Mouse (Mus musculus): ENCODE data around the gene Gm853. TPM values are rescaled to one million over a fixed set of nuclear protein-coding genes. Genes with fewer than 3 reads are reported as not detected.

Gm853 gene
- polyA plus RNA-seq, 1 experiment from 2014 or later: not detected

- Histone ChIP-seq H3K4me3 (ENCODE audit: low read depth, low read length) (no peak overlapping the region), H3K36me3 (ENCODE audit: control insufficient read depth, insufficient read depth, low read length) (no peaks in the 10 kb centered on the region), H3K9ac (ENCODE audit: low read length) (no peak overlapping the region), H3K4me2 (ENCODE audit: low read depth, low read length, severe bottlenecking) (no peak overlapping the region), H3K27me3 (ENCODE audit: control insufficient read depth, insufficient read depth, low read length) (no peaks in the 10 kb centered on the region), H3K27ac (ENCODE audit: low read depth, low read length) (no peak overlapping the region), H3K9me3 (ENCODE audit: control insufficient read depth, low read length) (no peaks in the 10 kb centered on the region; the same call in 1 of the 2 replicates), H3K4me1 (replicated peaks; ENCODE audit: control insufficient read depth, insufficient read depth, low read length) (no peaks in the 10 kb centered on the region)
- no peak for ATAC-seq (replicated peaks; ENCODE audit: low FRiP score)
- WGBS: 86% methylated on average over 2 of the region's 2 CpGs
- no peak for DNase-seq (ENCODE audit: low spot score)
These were observed 10.3 kb downstream of the Gm853 start for GRCm38 (mm10) chr4:130211870-130212269.

GRCm38 (mm10) chr4:130198694-130199670, 23.2 kb downstream of the Gm853 start:
- H3K36me3 ChIP-seq (ENCODE audit: control insufficient read depth, insufficient read depth, low read length): no peaks in the 10 kb centered on the region
- H3K4me2 ChIP-seq (ENCODE audit: low read depth, low read length, severe bottlenecking): peak overlapping the region; percentile 52
- peak overlapping the region; percentile 24 for H3K4me3 ChIP-seq (ENCODE audit: low read depth, low read length)
- DNase-seq (ENCODE audit: low spot score) (peak; percentile 92), ATAC-seq (replicated peaks; ENCODE audit: low FRiP score) (peak; percentile 55)
- H3K9me3 ChIP-seq (ENCODE audit: control insufficient read depth, low read length): no peaks in the 10 kb centered on the region
- H3K9ac ChIP-seq (ENCODE audit: low read length): peak overlapping the region; percentile 35; the same call in 1 of the 2 replicates
- H3K27me3 ChIP-seq (ENCODE audit: control insufficient read depth, insufficient read depth, low read length): no peaks in the 10 kb centered on the region
- no peak overlapping the region for H3K27ac ChIP-seq (ENCODE audit: low read depth, low read length)
- no peaks in the 10 kb centered on the region for H3K4me1 ChIP-seq (replicated peaks; ENCODE audit: control insufficient read depth, insufficient read depth, low read length)
- 15% methylated on average over 35 of the region's 35 CpGs for WGBS

GRCm38 (mm10) chr4:130196542-130196941, 25.7 kb downstream of the Gm853 start:
- DNase-seq (ENCODE audit: low spot score) (no peak), ATAC-seq (replicated peaks; ENCODE audit: low FRiP score) (no peak)
- Histone ChIP-seq H3K9me3 (ENCODE audit: control insufficient read depth, low read length) (no peaks in the 10 kb centered on the region), H3K4me2 (ENCODE audit: low read depth, low read length, severe bottlenecking) (no peak overlapping the region), H3K9ac (ENCODE audit: low read length) (no peak overlapping the region), H3K27ac (ENCODE audit: low read depth, low read length) (no peak overlapping the region), H3K4me3 (ENCODE audit: low read depth, low read length) (no peak overlapping the region), H3K4me1 (replicated peaks; ENCODE audit: control insufficient read depth, insufficient read depth, low read length) (no peaks in the 10 kb centered on the region), H3K27me3 (ENCODE audit: control insufficient read depth, insufficient read depth, low read length) (no peaks in the 10 kb centered on the region), H3K36me3 (ENCODE audit: control insufficient read depth, insufficient read depth, low read length) (no peaks in the 10 kb centered on the region)
- 85% methylated on average over 8 of the region's 8 CpGs for WGBS

GRCm38 (mm10) chr4:130195924-130196323, 26.3 kb downstream of the Gm853 start:
- Histone ChIP-seq H3K27ac (ENCODE audit: low read depth, low read length) (no peak overlapping the region), H3K4me2 (ENCODE audit: low read depth, low read length, severe bottlenecking) (no peak overlapping the region), H3K4me1 (replicated peaks; ENCODE audit: control insufficient read depth, insufficient read depth, low read length) (no peaks in the 10 kb centered on the region), H3K4me3 (ENCODE audit: low read depth, low read length) (no peak overlapping the region), H3K36me3 (ENCODE audit: control insufficient read depth, insufficient read depth, low read length) (no peaks in the 10 kb centered on the region), H3K9me3 (ENCODE audit: control insufficient read depth, low read length) (no peaks in the 10 kb centered on the region), H3K27me3 (ENCODE audit: control insufficient read depth, insufficient read depth, low read length) (no peaks in the 10 kb centered on the region), H3K9ac (ENCODE audit: low read length) (no peak overlapping the region)
- ATAC-seq (replicated peaks; ENCODE audit: low FRiP score) (no peak), DNase-seq (ENCODE audit: low spot score) (no peak)
- WGBS: 78% methylated on average over 13 of the region's 13 CpGs

GRCm38 (mm10) chr4:130192266-130192665, 29.9 kb downstream of the Gm853 start:
- Histone ChIP-seq H3K27ac (ENCODE audit: low read depth, low read length) (no peak overlapping the region), H3K9me3 (ENCODE audit: control insufficient read depth, low read length) (no peaks in the 10 kb centered on the region), H3K4me2 (ENCODE audit: low read depth, low read length, severe bottlenecking) (no peak overlapping the region), H3K4me3 (ENCODE audit: low read depth, low read length) (no peak overlapping the region), H3K27me3 (ENCODE audit: control insufficient read depth, insufficient read depth, low read length) (no peaks in the 10 kb centered on the region), H3K36me3 (ENCODE audit: control insufficient read depth, insufficient read depth, low read length) (no peaks in the 10 kb centered on the region), H3K9ac (ENCODE audit: low read length) (no peak overlapping the region), H3K4me1 (replicated peaks; ENCODE audit: control insufficient read depth, insufficient read depth, low read length) (no peaks in the 10 kb centered on the region)
- 75% methylated on average over 9 of the region's 9 CpGs for WGBS
- DNase-seq (ENCODE audit: low spot score) (no peak), ATAC-seq (replicated peaks; ENCODE audit: low FRiP score) (no peak)

- H3K27ac ChIP-seq (ENCODE audit: low read depth, low read length): no peak overlapping the region
- no peak overlapping the region for H3K4me2 ChIP-seq (ENCODE audit: low read depth, low read length, severe bottlenecking)
- H3K4me1 ChIP-seq (replicated peaks; ENCODE audit: control insufficient read depth, insufficient read depth, low read length): no peaks in the 10 kb centered on the region
- ATAC-seq (replicated peaks; ENCODE audit: low FRiP score) (no peak), DNase-seq (ENCODE audit: low spot score) (no peak)
- WGBS: 68% methylated on average over 7 of the region's 7 CpGs
- no peak overlapping the region for H3K9ac ChIP-seq (ENCODE audit: low read length)
- H3K27me3 ChIP-seq (ENCODE audit: control insufficient read depth, insufficient read depth, low read length): no peaks in the 10 kb centered on the region
- H3K36me3 ChIP-seq (ENCODE audit: control insufficient read depth, insufficient read depth, low read length): no peaks in the 10 kb centered on the region
- H3K9me3 ChIP-seq (ENCODE audit: control insufficient read depth, low read length): no peaks in the 10 kb centered on the region
- no peak overlapping the region for H3K4me3 ChIP-seq (ENCODE audit: low read depth, low read length)
These were observed 32.6 kb downstream of the Gm853 start for GRCm38 (mm10) chr4:130189606-130190005.

- peak; percentile 89 for DNase-seq (ENCODE audit: low spot score)
- ATAC-seq (replicated peaks; ENCODE audit: low FRiP score): no peak
- WGBS: 3% methylated on average over 13 of the region's 13 CpGs
- H3K9ac ChIP-seq (ENCODE audit: low read length): no peak overlapping the region; the same call in 1 of the 2 replicates
- no peaks in the 10 kb centered on the region for H3K9me3 ChIP-seq (ENCODE audit: control insufficient read depth, low read length)
- H3K4me1 ChIP-seq (replicated peaks; ENCODE audit: control insufficient read depth, insufficient read depth, low read length): no peaks in the 10 kb centered on the region
- H3K4me3 ChIP-seq (ENCODE audit: low read depth, low read length): peak overlapping the region; percentile 10; the same call in 1 of the 2 replicates
- no peak overlapping the region for H3K27ac ChIP-seq (ENCODE audit: low read depth, low read length)
- no peaks in the 10 kb centered on the region for H3K27me3 ChIP-seq (ENCODE audit: control insufficient read depth, insufficient read depth, low read length)
- H3K4me2 ChIP-seq (ENCODE audit: low read depth, low read length, severe bottlenecking): peak overlapping the region; percentile 36; the same call in 1 of the 2 replicates
- H3K36me3 ChIP-seq (ENCODE audit: control insufficient read depth, insufficient read depth, low read length): no peaks in the 10 kb centered on the region
These were observed 33.3 kb downstream of the Gm853 start for GRCm38 (mm10) chr4:130188806-130189297.

- H3K4me3 ChIP-seq (ENCODE audit: low read depth, low read length): no peak overlapping the region
- ATAC-seq (replicated peaks; ENCODE audit: low FRiP score) (no peak), DNase-seq (ENCODE audit: low spot score) (no peak)
- H3K27me3 ChIP-seq (ENCODE audit: control insufficient read depth, insufficient read depth, low read length): no peaks in the 10 kb centered on the region
- no peaks in the 10 kb centered on the region for H3K4me1 ChIP-seq (replicated peaks; ENCODE audit: control insufficient read depth, insufficient read depth, low read length)
- H3K9me3 ChIP-seq (ENCODE audit: control insufficient read depth, low read length): no peaks in the 10 kb centered on the region
- H3K27ac ChIP-seq (ENCODE audit: low read depth, low read length): no peak overlapping the region
- 89% methylated on average over 12 of the region's 12 CpGs for whole genome bisulfite sequencing
- H3K9ac ChIP-seq (ENCODE audit: low read length): no peak overlapping the region
- H3K4me2 ChIP-seq (ENCODE audit: low read depth, low read length, severe bottlenecking): no peak overlapping the region
- no peaks in the 10 kb centered on the region for H3K36me3 ChIP-seq (ENCODE audit: control insufficient read depth, insufficient read depth, low read length)
These were observed 35.3 kb downstream of the Gm853 start for GRCm38 (mm10) chr4:130186891-130187290.
